Mouse (Mus musculus) ovary, postnatal 36 days (tissue): ENCODE measurements around the gene Stradb.
"Not testable (repeated sequence)": the region's sequence is repeated elsewhere in the genome, so short reads cannot be mapped to it uniquely, and the experiment has no call there.

Experiments
- DNase-seq: peaks from one replicate; pipeline ENCODE4 v3.0.0; 2022; ENCODE audit warnings: low spot score, mixed read lengths

The Stradb gene

DNA sequence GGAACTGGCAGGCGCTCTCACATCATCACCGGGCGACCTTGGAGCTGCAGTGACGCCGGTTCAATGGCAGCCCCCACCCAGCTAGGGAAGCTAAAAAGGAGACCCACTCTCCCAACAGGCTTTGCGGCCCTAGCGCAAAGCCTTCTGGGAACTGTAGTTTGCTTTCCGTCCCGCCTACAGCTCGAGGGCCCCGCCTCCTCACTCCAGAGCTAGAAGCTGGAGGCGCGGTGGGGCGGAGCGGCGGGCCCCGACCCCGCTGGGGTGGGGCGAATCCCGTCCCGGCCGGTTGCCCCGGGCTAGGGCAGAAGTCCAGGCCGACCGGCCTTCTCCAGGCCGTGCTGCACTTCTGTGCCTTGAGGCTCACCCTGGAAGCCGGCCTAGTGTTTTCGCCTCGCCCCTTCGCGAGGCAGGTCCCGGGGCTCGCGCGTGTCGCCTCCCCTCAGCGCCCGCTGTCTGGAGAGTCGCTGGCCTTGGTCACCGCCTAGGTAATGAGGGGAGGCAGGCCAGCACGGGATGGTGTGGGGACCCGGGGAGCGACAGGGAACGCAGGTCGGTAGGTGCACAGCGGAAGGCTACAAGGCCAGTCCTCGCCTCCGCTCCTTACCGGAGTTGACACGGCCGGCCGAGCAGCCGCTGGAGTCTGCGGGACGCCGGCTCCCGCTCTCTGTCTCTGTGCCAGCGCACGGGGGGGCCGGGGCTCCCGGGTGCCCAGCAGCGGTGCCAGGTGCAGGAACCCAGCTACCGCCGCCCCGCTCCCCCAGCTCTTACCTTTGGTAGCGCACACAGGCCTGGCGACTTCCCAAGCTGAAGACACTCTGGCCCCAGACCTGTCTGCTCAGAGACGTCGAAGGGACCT, at the start of gene Stradb, which contains the start of gene Trak2:
Gene Stradb, plus strand, starts transcription at position 157 of the 856 bp plus-strand sequence.
Gene Trak2, minus strand, starts transcription at position 65 of the 856 bp plus-strand sequence.
- DNase-seq, result peak; percentile 93

- DNase-seq, result no peak
Measured at GRCm38 (mm10) chr1:58926664-58927063, 46.7 kb upstream of the Stradb start.

GRCm38 (mm10) chr1:58936746-58937605, 36.3 kb upstream of the Stradb start:
- no peak for DNase-seq

- DNase-seq, result no peak
Measured at GRCm38 (mm10) chr1:58937606-58938099, 35.7 kb upstream of the Stradb start.

DNA sequence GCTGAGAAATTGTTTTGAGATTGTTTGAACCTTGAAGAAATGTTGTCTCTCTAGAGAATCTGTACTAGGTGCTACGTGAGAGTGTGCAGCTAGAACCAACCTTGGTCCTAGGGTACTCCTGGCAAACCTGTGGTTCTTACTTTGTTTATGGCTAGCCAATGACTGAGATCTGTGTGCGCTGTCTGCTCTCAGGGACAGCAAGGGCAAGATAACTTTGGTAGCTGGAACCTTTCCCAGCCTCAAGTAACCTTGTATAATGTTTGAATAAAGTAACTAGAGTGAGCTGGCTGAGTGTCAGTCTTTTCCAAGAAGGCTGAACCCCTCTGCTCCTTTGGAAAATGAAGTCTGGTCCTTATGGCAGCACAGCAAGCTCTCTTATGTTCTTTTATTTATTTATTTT, 27.8 kb upstream of the Stradb start:
- DNase-seq, result no peak

DNA sequence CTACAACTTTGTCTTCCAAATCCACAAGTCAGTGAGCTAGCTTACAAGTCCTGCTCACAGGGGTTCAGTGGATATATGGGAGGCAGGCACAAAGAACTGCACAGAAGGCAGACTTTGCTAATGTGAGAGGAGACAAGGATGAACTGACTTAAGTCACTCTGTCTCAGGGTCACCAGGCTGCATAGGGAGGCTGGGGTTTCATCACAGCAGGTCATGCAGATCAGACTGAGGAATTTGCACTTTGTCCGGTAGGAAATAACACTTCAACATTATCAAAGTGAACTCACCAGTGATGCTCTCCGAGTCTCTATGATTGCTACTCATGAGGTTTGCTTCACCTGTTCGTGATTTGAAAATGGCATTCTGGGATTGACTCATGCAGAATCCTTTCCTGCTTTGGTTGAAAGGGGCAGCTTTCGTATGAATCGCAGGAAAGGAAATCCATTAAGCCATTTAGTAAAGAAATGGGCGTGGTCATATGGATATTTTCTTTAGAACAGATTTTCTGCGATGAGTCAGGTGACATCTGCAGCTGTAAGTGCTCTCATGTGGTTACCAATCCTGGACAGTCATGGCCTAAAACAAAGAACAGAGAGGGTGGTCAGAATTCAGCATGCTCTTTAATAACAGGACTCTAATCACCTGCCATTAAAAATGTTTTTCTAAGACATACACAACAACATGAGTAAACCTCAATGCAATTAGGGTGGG, 27.2 kb upstream of the Stradb start:
- no peak for DNase-seq

DNA sequence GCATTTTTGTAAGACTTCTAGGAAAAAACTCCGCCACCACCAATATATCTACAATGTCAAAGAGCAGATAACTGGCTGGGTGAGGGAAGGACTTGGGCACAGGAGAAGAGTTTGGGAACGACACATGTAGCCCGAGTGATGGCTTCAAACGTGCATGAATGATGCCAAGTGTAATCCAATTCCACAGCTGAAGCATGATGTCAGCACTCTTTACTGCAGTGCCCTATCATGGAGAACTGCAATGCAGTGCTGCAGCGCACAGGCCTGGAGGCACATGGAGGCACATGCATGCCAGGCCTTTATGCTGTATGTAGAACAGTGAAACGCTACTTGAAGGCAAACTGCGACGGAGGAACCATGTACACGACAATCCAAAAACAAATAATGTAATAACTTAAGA, 26.6 kb upstream of the Stradb start:
- no peak for DNase-seq

DNA sequence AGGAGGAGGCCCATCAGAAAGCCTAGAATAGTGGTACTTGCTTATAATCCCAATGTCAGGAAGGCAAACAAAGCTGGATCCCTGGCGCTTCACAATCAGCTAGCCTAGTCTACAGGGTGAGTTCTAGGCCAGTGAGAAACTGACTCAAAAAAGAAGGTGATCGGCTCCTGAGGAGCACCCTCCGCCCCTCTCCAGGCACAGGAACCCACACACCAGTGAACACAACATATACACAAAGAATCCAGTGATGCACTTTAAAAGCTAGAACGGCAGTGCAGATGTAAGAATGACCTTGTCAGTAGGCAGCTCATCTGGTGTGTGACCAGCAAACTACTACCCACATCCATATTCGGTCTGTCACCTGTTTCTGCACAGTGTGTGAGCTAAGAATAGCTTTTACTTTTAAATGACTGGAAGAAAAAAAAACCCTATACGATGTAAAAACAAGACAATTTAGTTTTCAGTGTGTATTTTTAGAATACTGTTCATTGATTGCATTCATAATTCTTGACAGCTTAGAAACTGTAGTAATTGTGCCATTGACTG, 23.7 kb upstream of the Stradb start:
- DNase-seq, result no peak

- peak; percentile 32 for DNase-seq
Measured at GRCm38 (mm10) chr1:58950899-58951648, 22.2 kb upstream of the Stradb start.

DNA sequence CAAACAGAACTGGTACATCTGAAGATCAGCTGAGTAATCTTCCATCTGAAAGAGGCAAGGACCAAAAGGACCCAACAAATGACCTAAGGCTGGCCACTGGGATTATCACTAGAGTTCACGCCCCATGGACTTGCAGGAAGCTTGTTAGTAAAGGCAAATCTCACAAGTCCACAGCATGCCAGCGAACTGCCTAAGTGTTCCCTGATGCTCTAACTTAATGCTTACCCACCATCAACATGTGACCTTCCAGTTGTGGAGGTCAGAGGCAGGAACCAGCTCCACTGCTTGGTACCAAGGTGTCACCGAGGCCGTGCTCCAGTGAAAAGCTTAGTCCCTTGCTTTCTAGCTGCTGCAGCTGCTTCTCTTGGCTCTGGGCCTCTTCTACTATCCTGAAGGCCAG, 21.5 kb upstream of the Stradb start:
- no peak for DNase-seq

- no peak for DNase-seq
Measured at GRCm38 (mm10) chr1:58952526-58952925, 20.8 kb upstream of the Stradb start.

GRCm38 (mm10) chr1:58952997-58953396, 20.3 kb upstream of the Stradb start:
- no peak for DNase-seq

DNA sequence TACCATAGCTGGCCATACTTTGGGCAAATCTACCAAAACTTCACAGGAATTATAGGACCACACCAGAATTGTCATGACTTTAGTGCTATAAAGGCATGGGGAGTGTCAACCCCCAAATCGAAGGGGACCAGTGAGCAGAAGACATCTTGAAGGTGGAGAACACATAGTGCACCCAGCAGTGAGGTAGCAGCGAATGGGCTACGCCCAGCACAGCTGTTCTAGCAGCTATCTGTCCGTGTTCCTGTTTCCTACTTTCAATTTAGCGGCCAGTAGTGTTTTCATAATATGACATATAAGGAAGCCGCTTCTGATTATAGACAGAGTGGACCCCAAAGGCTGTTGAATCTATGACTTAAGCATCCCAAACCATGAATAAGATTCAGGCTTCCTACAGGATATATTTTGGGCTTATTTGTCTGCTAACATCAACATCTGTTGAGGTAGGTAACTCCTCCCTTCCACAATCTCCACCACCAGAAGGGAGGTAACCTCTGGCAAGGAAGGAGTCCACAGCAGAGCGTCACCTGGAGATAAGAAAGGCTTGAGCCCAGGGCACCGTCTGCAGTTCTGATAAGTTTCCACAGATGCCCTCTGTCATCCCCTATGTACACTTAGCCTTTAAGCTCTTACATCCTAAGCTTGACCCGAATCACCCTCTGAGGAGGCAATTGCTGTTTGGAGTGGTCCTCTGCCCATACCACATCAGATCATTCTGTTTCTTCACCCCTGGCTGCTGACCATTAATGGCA, 19.5 kb upstream of the Stradb start:
- no peak for DNase-seq

GRCm38 (mm10) chr1:58954578-58955410, 18.5 kb upstream of the Stradb start:
- no peak for DNase-seq

- DNase-seq, result no peak
Measured at GRCm38 (mm10) chr1:58955716-58956115, 17.6 kb upstream of the Stradb start.

- no peak for DNase-seq
Measured at GRCm38 (mm10) chr1:58956229-58956628, 17.1 kb upstream of the Stradb start.

- DNase-seq, result no peak
Measured at GRCm38 (mm10) chr1:58957931-58958330, 15.4 kb upstream of the Stradb start.

DNA sequence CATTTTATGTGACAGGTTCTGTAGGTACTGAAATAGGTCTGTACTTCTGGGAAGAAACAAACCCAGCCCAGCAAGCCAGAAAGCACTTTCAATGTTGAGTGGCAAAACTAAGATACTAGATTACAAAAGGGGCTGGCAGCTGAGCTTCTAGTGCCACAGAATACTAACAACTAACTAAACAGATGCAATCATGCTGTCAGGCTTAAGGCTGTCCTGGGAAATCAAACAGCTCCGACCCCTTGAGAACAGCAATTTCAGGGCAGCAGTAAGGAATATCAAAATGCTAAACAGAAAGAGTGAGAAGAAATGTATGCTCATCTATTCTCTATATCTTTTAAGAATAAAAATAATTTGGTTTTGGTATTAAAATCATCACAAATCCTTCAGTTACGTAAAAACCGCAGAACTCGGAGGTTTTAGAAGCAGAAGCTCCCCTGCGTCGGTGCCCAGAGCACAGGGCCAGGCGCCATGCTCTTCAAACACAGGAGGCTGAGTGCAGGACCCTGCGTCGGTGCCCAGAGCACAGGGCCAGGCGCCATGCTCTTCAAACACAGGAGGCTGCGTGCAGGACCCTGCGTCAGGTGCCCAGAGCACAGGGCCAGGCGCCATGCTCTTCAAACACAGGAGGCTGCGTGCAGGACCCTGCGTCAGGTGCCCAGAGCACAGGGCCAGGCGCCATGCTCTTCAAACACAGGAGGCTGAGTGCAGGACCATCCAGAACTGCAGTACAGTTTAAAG, 14.4 kb upstream of the Stradb start:
- DNase-seq, result not testable (repeated sequence)

GRCm38 (mm10) chr1:58959682-58960081, 13.6 kb upstream of the Stradb start:
- DNase-seq, result no peak
